Comparison of ENCODE assay signal across 22 mouse cellular contexts in the genomic region with DNA sequence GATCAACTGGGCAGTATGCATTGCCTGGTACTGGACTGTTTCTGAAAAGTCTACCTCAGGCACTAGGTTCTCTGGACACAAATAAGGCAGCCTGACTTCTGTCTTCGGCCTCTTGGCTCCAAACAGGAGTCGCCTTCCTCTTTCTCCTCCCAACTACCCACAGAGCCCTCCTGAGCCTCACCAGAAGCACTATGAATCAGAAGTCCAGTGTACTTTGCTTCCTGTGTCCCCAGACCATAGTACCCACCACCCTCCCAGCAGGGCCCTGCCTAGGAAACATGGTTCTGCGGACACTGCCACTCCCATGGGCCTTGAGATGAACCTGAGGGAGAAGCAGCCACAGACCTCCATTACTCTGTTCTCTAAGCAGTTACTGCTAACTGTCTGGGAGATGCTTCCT.
"Had no signal": no experiment of that assay in that cellular context is flagged by ENCODE, and none has a peak within 500 bp of the region (broad histone marks: within the 10 kb centered on the region; RNA-seq: fewer than 3 reads in every experiment).

No protein-coding gene starts in this region.

- H3K9ac ChIP-seq: kidney, embryonic 15.5 days; liver, embryonic 13.5 days; neural tube, embryonic 13.5 days; stomach, embryonic 15.5 days had no signal

- H3K4me3 ChIP-seq: kidney, embryonic 15.5 days; left cerebral cortex, adult 2 months; liver, embryonic 13.5 days; megakaryocyte, embryonic 14.5 days; myocyte; neural tube, embryonic 13.5 days; stomach, embryonic 15.5 days had no signal

- DNase-seq: kidney, adult 8-10 months; kidney, postnatal 10 days; kidney, postnatal 36 days; layer of hippocampus, postnatal 36 days; liver, embryonic 13.5 days; lung, adult 2 months; lung, postnatal 14 days; lung, postnatal 4 days; midbrain, embryonic 14.5 days; retina, postnatal 1 day; right cerebral cortex, postnatal 25 days; spleen, adult 18-20 months; thymus, adult 18-20 months; thymus, postnatal 14 days; thymus, postnatal 4 days had no signal

- H3K27me3 ChIP-seq: kidney, embryonic 15.5 days; liver, embryonic 13.5 days; megakaryocyte, embryonic 14.5 days; neural tube, embryonic 13.5 days; stomach, embryonic 15.5 days had no signal

- H3K36me3 ChIP-seq: kidney, embryonic 15.5 days; liver, embryonic 13.5 days; neural tube, embryonic 13.5 days; stomach, embryonic 15.5 days had no signal

- H3K4me2 ChIP-seq: kidney, embryonic 15.5 days; liver, embryonic 13.5 days; midbrain, embryonic 11.5 days; neural tube, embryonic 13.5 days; stomach, embryonic 15.5 days had no signal

- H3K27ac ChIP-seq: kidney, embryonic 15.5 days; left cerebral cortex, adult 2 months; liver, embryonic 13.5 days; neural tube, embryonic 13.5 days; stomach, embryonic 15.5 days had no signal

- H3K9me3 ChIP-seq: kidney, embryonic 15.5 days; liver, embryonic 13.5 days; megakaryocyte, embryonic 14.5 days; neural tube, embryonic 13.5 days; stomach, embryonic 15.5 days had no signal
